Mouse (Mus musculus): Measurements from ENCODE around the gene Gtf2ird1. TPM values are rescaled to one million over a fixed set of nuclear protein-coding genes. Genes with fewer than 3 reads are reported as not detected.

Gtf2ird1 gene
- polyA plus RNA-seq, 1 experiment from 2014 or later, result 141 TPM

GRCm38 (mm10) chr5:134313451-134314067 is 143.0 kb downstream of the Gtf2ird1 start:
- Histone ChIP-seq H3K27me3 (no peaks in the 10 kb centered on the region), H3K9me3 (no peaks in the 10 kb centered on the region), H3K27ac (peak overlapping the region; percentile 100), H3K36me3 (peaks cover 27% of the 10 kb centered on the region), H3K4me1 (peaks cover 34% of the 10 kb centered on the region), H3K9ac (peak overlapping the region; percentile 99), H3K4me2 (replicated peaks) (peak overlapping the region; percentile 85), H3K4me3 (peak overlapping the region; percentile 82)
- peak; percentile 85 for ATAC-seq (ENCODE audit: low FRiP score, low read depth)
- 0% methylated on average over 58 of the region's 68 CpGs for WGBS

- Histone ChIP-seq H3K27ac (peak overlapping the region; percentile 100), H3K4me1 (peaks cover 34% of the 10 kb centered on the region), H3K27me3 (no peaks in the 10 kb centered on the region), H3K4me3 (peak overlapping the region; percentile 82), H3K4me2 (replicated peaks) (peak overlapping the region; percentile 85), H3K9ac (peak overlapping the region; percentile 99), H3K36me3 (peaks cover 33% of the 10 kb centered on the region), H3K9me3 (no peaks in the 10 kb centered on the region)
- ATAC-seq (ENCODE audit: low FRiP score, low read depth), result no peak
- 3% methylated on average over 19 of the region's 19 CpGs for WGBS
These were observed 143.6 kb downstream of the Gtf2ird1 start for GRCm38 (mm10) chr5:134312691-134313450.

- peak overlapping the region; percentile 99 for H3K9ac ChIP-seq
- 65% methylated on average over 6 of the region's 6 CpGs for WGBS
- H3K4me2 ChIP-seq (replicated peaks), result peak overlapping the region; percentile 85
- peaks cover 37% of the 10 kb centered on the region for H3K4me1 ChIP-seq
- H3K4me3 ChIP-seq, result peak overlapping the region; percentile 82
- peak overlapping the region; percentile 100; the same call in 1 of the 2 replicates for H3K27ac ChIP-seq
- H3K27me3 ChIP-seq, result no peaks in the 10 kb centered on the region
- no peak for ATAC-seq (ENCODE audit: low FRiP score, low read depth)
- no peaks in the 10 kb centered on the region for H3K9me3 ChIP-seq
- peaks cover 40% of the 10 kb centered on the region for H3K36me3 ChIP-seq
These were observed 144.6 kb downstream of the Gtf2ird1 start for GRCm38 (mm10) chr5:134311894-134312411.

GRCm38 (mm10) chr5:134310201-134310600 is 146.3 kb downstream of the Gtf2ird1 start:
- Histone ChIP-seq H3K27ac (no peak overlapping the region), H3K9ac (no peak overlapping the region; the same call in 1 of the 2 replicates), H3K4me3 (no peak overlapping the region), H3K36me3 (peaks cover 53% of the 10 kb centered on the region), H3K9me3 (no peaks in the 10 kb centered on the region), H3K4me1 (peaks cover 26% of the 10 kb centered on the region), H3K4me2 (replicated peaks) (no peak overlapping the region), H3K27me3 (no peaks in the 10 kb centered on the region)
- WGBS, result 95% methylated on average over 9 of the region's 9 CpGs
- no peak for ATAC-seq (ENCODE audit: low FRiP score, low read depth)

GRCm38 (mm10) chr5:134309345-134309744 is 147.2 kb downstream of the Gtf2ird1 start:
- WGBS, result 100% methylated on average over 1 of the region's 1 CpGs

More at GRCm38 (mm10) chr5:134309345-134309744, 147.2 kb downstream of the Gtf2ird1 start:
- H3K9ac ChIP-seq, result no peak overlapping the region
- H3K4me3 ChIP-seq, result no peak overlapping the region
- H3K36me3 ChIP-seq, result peaks cover 60% of the 10 kb centered on the region
- peaks cover 26% of the 10 kb centered on the region for H3K4me1 ChIP-seq
- no peak overlapping the region for H3K4me2 ChIP-seq (replicated peaks)
- no peaks in the 10 kb centered on the region for H3K9me3 ChIP-seq
- no peaks in the 10 kb centered on the region for H3K27me3 ChIP-seq
- no peak overlapping the region for H3K27ac ChIP-seq
- ATAC-seq (ENCODE audit: low FRiP score, low read depth), result no peak

Small RNAs within 50 kb of the gene (microRNA-seq; reads per million reads assigned to microRNA genes)
- gene Gm26340 (not detected), gene Mir3965 (not detected)

Other genes with a start within 250 kb of the Gtf2ird1 start
- 2.7 and 2.8 TPM in 2 replicates for gene Ncf1, start 227.1 kb downstream of the Gtf2ird1 start, polyA plus RNA-seq (2015; fragmentation: Nextera tagmentation; extraction: Ambion mirVana)
- 207 and 209 TPM in 2 replicates for gene Gtf2i, start 142.0 kb downstream of the Gtf2ird1 start, polyA plus RNA-seq (2015; fragmentation: Nextera tagmentation; extraction: Ambion mirVana)
- 5.5 and 5.7 TPM in 2 replicates for gene Clip2, start 95.7 kb upstream of the Gtf2ird1 start, polyA plus RNA-seq (2015; fragmentation: Nextera tagmentation; extraction: Ambion mirVana)
- gene Syna, start 103.5 kb upstream of the Gtf2ird1 start, polyA plus RNA-seq (2015; fragmentation: Nextera tagmentation; extraction: Ambion mirVana), result 0.18 and 0.20 TPM in 2 replicates
- 310 and 326 TPM in 2 replicates for gene Rfc2, start 124.7 kb upstream of the Gtf2ird1 start, polyA plus RNA-seq (2015; fragmentation: Nextera tagmentation; extraction: Ambion mirVana)
- 2.8 and 4.0 TPM in 2 replicates for gene Lat2, start 158.3 kb upstream of the Gtf2ird1 start, polyA plus RNA-seq (2015; fragmentation: Nextera tagmentation; extraction: Ambion mirVana)
- gene Eif4h, start 182.8 kb upstream of the Gtf2ird1 start, polyA plus RNA-seq (2015; fragmentation: Nextera tagmentation; extraction: Ambion mirVana), result 474 and 480 TPM in 2 replicates
- gene Limk1, start 231.9 kb upstream of the Gtf2ird1 start, polyA plus RNA-seq (2015; fragmentation: Nextera tagmentation; extraction: Ambion mirVana), result 8.4 and 9.0 TPM in 2 replicates

All from limb, embryonic 13.5 days (tissue).